Mouse (Mus musculus): Measurements from ENCODE around the gene Mical3.

- TF ChIP-seq CTCF (IDR thresholded peaks at IDR 0.05; ENCODE audit: borderline replicate concordance, extremely low read depth, insufficient read depth, insufficient read length) (no peak), POLR2A (IDR thresholded peaks at IDR 0.05; ENCODE audit: borderline replicate concordance, extremely low read depth, insufficient read depth, insufficient read length, poor library complexity, severe bottlenecking) (no peak)
Observed at GRCm38 (mm10) chr6:121057181-121057956, 73.4 kb downstream of the Mical3 start.

All from brain, embryonic 14.5 days (tissue).